In the genomic region with DNA sequence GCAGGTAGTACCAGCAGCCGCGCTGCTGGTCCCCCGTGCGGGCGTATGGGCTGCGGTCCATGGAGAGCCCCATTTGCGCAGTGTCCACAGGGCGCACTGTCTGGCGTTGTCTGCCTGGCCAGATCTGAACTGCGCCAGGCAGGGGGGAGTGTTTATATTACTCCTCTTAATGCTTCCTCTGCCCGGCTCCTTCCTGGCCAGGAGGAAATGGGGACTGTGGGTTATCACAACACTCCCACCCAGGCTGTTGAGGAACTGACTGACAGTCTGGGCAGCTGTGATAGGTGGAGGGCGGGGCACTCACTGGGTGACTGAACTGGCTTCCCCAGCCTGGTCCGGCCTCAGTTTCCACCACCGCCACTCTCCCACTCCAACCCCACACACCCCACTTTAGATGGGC, we compare ENCODE assay signal across 8 mouse cellular contexts. TPM values are rescaled to one million over a fixed set of nuclear protein-coding genes. Genes with fewer than 3 reads are reported as not detected.
DNase-seq lines count a peak whose midpoint lies in the region; ATAC-seq lines count a peak whose summit lies in the region.

A gene (minus strand): TSS at position 109 of the 400 bp plus-strand sequence.

- no peak within 1 kb of the TSS for H3K9ac ChIP-seq in hindbrain, embryonic 12.5 days

- DNase-seq in heart, adult 11 months = peak; percentile 95
- no peak for DNase-seq in heart, adult 9 months (ENCODE audit: low spot score in 2 of 2)
- peak; percentile 34 for DNase-seq in embryo, embryonic 11 days
- peak; percentile 79 for DNase-seq in liver
- DNase-seq in yolk sac, embryonic 10.5 days (ENCODE audit: low spot score) = peak; percentile 46
- DNase-seq in adipocyte (ENCODE audit: low spot score) = no peak
- no peak for DNase-seq in right cerebral cortex, postnatal 10 days (ENCODE audit: low spot score in 2 of 2)

- H3K9me3 ChIP-seq in hindbrain, embryonic 12.5 days (replicated peaks) = no peaks in the 10 kb centered on the region

- no peaks in the 10 kb centered on the region for H3K36me3 ChIP-seq in hindbrain, embryonic 12.5 days

- WGBS in hindbrain, embryonic 12.5 days = 59% methylated on average over 14 of the region's 14 CpGs

- no peak for ATAC-seq in hindbrain, embryonic 12.5 days (ENCODE audit: low FRiP score)

- H3K27ac ChIP-seq in hindbrain, embryonic 12.5 days = no peak within 1 kb of the TSS

- H3K4me3 ChIP-seq in hindbrain, embryonic 12.5 days = no peak within 1 kb of the TSS

- no peak within 1 kb of the TSS for H3K4me2 ChIP-seq in hindbrain, embryonic 12.5 days (replicated peaks)

- H3K4me1 ChIP-seq in hindbrain, embryonic 12.5 days = peaks cover 8% of the 10 kb centered on the region

- peaks cover 48% of the 10 kb centered on the region for H3K27me3 ChIP-seq in hindbrain, embryonic 12.5 days

RNA-seq across cellular contexts. Expression of the gene that starts here (rescaled TPM):
- 39.7 and 42.4 TPM in 2 replicates for polyA plus RNA-seq in hindbrain, embryonic 12.5 days (2016; fragmentation: Nextera tagmentation; extraction: Ambion mirVana)

Comparison
In these comparisons a context has a peak if more than half of its experiments do, and no peak if none do; other contexts are left out.
1. DNase-seq: peak in heart, adult 11 months (single experiment), embryo, embryonic 11 days (single experiment), liver (single experiment) and yolk sac, embryonic 10.5 days (single experiment); none in heart, adult 9 months (0 of 2), adipocyte (single experiment) and right cerebral cortex, postnatal 10 days (0 of 2).